Mouse (Mus musculus) testis, adult 2 months (tissue): ENCODE data around the gene Galnt10.

Source experiments
- CTCF ChIP-seq: fragments of 200-500 bp; IDR thresholded peaks from 2 replicates; pipeline ENCODE4 v1.5.1; 2012; ENCODE audit warnings: low read depth, mild to moderate bottlenecking, inconsistent platforms, low read length, moderate library complexity; ENCODE audit not compliant: control insufficient read depth, insufficient read depth, insufficient replicate concordance
- POLR2A ChIP-seq: fragments of 200-500 bp; IDR thresholded peaks from 2 replicates; pipeline ENCODE4 v1.6.1; 2012; ENCODE audit warnings: low read depth, mild to moderate bottlenecking, inconsistent platforms, low read length, moderate library complexity; ENCODE audit not compliant: control insufficient read depth

- TF ChIP-seq CTCF (no peak), POLR2A (no peak)
Observed at GRCm38 (mm10) chr11:57809732-57810098, 164.5 kb downstream of the Galnt10 start.
